In the genomic region with DNA sequence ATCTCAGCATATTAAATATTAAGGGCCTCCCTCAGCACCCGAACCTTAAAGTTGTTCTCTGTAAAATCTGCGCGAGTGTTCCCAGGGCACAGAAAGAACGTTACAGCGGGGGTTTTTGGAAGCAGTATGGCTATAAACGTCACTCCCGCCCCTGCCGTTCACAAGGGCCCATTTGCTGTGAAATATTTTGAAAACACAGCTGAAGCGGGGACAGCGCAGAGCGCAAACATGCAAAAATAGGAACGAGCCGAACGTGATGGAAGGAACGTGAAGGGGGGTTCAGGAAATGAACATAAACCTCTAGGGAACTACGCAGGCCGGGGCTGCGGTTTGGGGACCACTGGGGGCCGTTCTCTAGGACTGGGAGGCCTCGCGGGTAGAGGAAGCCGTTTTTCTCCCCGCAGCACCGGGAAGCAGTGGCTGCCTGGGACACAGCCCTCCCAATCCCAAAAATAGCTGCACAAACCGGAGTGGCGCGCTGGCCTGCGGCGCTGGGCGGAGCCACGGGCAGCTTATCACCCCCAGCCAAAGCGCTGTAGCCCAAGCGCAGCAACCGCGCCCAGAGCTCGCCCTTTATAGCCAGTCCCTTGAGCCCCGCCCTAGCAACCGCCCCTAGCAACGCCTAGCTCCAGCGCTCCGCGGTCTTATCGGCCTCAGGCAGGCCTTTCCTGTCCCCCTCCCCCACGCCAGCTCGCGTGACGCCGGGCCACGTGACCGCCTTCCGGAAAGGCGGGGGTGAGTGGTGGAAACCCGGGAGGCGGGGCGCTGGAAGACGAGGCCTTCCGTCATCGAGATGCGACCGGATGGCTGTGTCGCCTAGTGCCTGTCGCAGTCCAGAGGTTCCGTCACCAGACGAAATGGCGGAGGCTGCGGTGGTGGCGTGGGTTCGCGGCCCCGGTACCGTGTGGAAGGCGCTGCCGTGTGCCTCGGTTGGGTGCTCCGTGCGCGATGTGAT, we compare ENCODE assay signal across 8 mouse cellular contexts. TPM values are rescaled to one million over a fixed set of nuclear protein-coding genes. Genes with fewer than 3 reads are reported as not detected.
A peak's percentile ranks its signal among the peaks of the same experiment; 100 is the strongest.
DNase-seq lines count a peak whose midpoint lies in the region; ATAC-seq and TF ChIP-seq lines count a peak whose summit lies in the region.

A gene (plus strand): TSS at position 812 of the 955 bp plus-strand sequence.

- under 1% methylated on average over 77 of the region's 77 CpGs for WGBS in forebrain, embryonic 10.5 days
- WGBS in heart, embryonic 15.5 days: under 1% methylated on average over 77 of the region's 77 CpGs
- under 1% methylated on average over 77 of the region's 77 CpGs for WGBS in liver, embryonic 14.5 days (ENCODE audit: insufficient replicate concordance)
- under 1% methylated on average over 77 of the region's 77 CpGs for WGBS in neural tube, embryonic 11.5 days
- WGBS in stomach, postnatal 0 days: under 1% methylated on average over 73 of the region's 77 CpGs

- peak within 1 kb of the TSS; percentile 86 for H3K4me3 ChIP-seq in forebrain, embryonic 10.5 days
- peak within 1 kb of the TSS; percentile 90 for H3K4me3 ChIP-seq in heart, embryonic 15.5 days
- H3K4me3 ChIP-seq in liver, embryonic 14.5 days (ENCODE audit: insufficient read depth in 1 of 2, low read depth in 2 of 2, low read length in 2 of 2): peak within 1 kb of the TSS; percentile 88 to 97
- peak within 1 kb of the TSS; percentile 80 for H3K4me3 ChIP-seq in neural tube, embryonic 11.5 days (ENCODE audit: low read depth, low read length)
- H3K4me3 ChIP-seq in stomach, postnatal 0 days (ENCODE audit: low read depth, low read length): peak within 1 kb of the TSS; percentile 86

- peak within 1 kb of the TSS; percentile 92 for H3K9ac ChIP-seq in heart, embryonic 15.5 days
- peak within 1 kb of the TSS; percentile 96 for H3K9ac ChIP-seq in liver, embryonic 14.5 days (replicated peaks)
- H3K9ac ChIP-seq in neural tube, embryonic 11.5 days (ENCODE audit: low read length): peak within 1 kb of the TSS; percentile 72
- peak within 1 kb of the TSS; percentile 88 for H3K9ac ChIP-seq in stomach, postnatal 0 days (ENCODE audit: low read length)

- H3K27me3 ChIP-seq in forebrain, embryonic 10.5 days (ENCODE audit: poor library complexity, severe bottlenecking): no peaks in the 10 kb centered on the region
- H3K27me3 ChIP-seq in heart, embryonic 15.5 days: no peaks in the 10 kb centered on the region
- no peaks in the 10 kb centered on the region for H3K27me3 ChIP-seq in liver, embryonic 14.5 days (ENCODE audit: control insufficient read depth, insufficient read depth, low read length)
- no peaks in the 10 kb centered on the region for H3K27me3 ChIP-seq in neural tube, embryonic 11.5 days (ENCODE audit: control insufficient read depth, insufficient read depth, low read length)
- H3K27me3 ChIP-seq in stomach, postnatal 0 days (ENCODE audit: control insufficient read depth, insufficient read depth, low read length): no peaks in the 10 kb centered on the region

- peak within 1 kb of the TSS; percentile 97 for H3K27ac ChIP-seq in forebrain, embryonic 10.5 days
- peak within 1 kb of the TSS; percentile 96 for H3K27ac ChIP-seq in heart, embryonic 15.5 days
- peak within 1 kb of the TSS; percentile 98 for H3K27ac ChIP-seq in liver, embryonic 14.5 days
- peak within 1 kb of the TSS; percentile 98 for H3K27ac ChIP-seq in neural tube, embryonic 11.5 days (ENCODE audit: low read depth, low read length)
- H3K27ac ChIP-seq in stomach, postnatal 0 days (replicated peaks): peak within 1 kb of the TSS; percentile 98

- peak; percentile 98 for ATAC-seq in heart, embryonic 15.5 days (replicated peaks; ENCODE audit: insufficient number of reproducible peaks, insufficient read depth, low FRiP score, low read depth)
- ATAC-seq in liver, embryonic 14.5 days (ENCODE audit: insufficient read depth): peak; percentile 90
- peak; percentile 98 for ATAC-seq in neural tube, embryonic 11.5 days (ENCODE audit: insufficient read depth, low FRiP score, low TSS enrichment)
- ATAC-seq in stomach, postnatal 0 days (ENCODE audit: low FRiP score, low TSS enrichment): peak; percentile 99

- peak; percentile 100 for DNase-seq in CD8-positive naive resting alpha-beta T cell, adult 2 months (ENCODE audit: low read depth in 2 of 2, low spot score in 2 of 2)
- DNase-seq in c-Kit-positive CD71-negative TER-119-negative erythroid progenitor cells, embryonic 14.5 days (ENCODE audit: low read depth): peak; percentile 99
- peak; percentile 100 for DNase-seq in forebrain, embryonic 10.5 days (ENCODE audit: extremely low spot score, low spot score)
- DNase-seq in kidney, postnatal 25 days: peak; percentile 100
- DNase-seq in liver, embryonic 14.5 days (ENCODE audit: low read depth in 3 of 3, low spot score in 3 of 3): peak; percentile 100
- peak; percentile 100 for DNase-seq in neural tube, embryonic 11.5 days (ENCODE audit: low spot score)
- peak; percentile 100 for DNase-seq in stomach, postnatal 0 days (ENCODE audit: low spot score)

- H3K36me3 ChIP-seq in forebrain, embryonic 10.5 days (replicated peaks): peaks cover 16% of the 10 kb centered on the region
- H3K36me3 ChIP-seq in heart, embryonic 15.5 days: peaks cover 3% of the 10 kb centered on the region
- H3K36me3 ChIP-seq in liver, embryonic 14.5 days (replicated peaks; ENCODE audit: control insufficient read depth, insufficient read depth, low read depth): peaks cover 17% of the 10 kb centered on the region
- no peaks in the 10 kb centered on the region for H3K36me3 ChIP-seq in neural tube, embryonic 11.5 days (ENCODE audit: control insufficient read depth, insufficient read depth, low read length)
- H3K36me3 ChIP-seq in stomach, postnatal 0 days (ENCODE audit: control insufficient read depth, insufficient read depth, low read length): no peaks in the 10 kb centered on the region

- 0 out of 2 replicates have a peak, but pooled peaks have one; percentile 15 for TF ChIP-seq CTCF in liver, embryonic 14.5 days (IDR thresholded peaks at IDR 0.05; ENCODE audit: low read depth)
- TF ChIP-seq CTCF in stomach, postnatal 0 days (IDR thresholded peaks at IDR 0.05; ENCODE audit: low read depth): 0 out of 2 replicates have a peak, but pooled peaks have one; percentile 3

- peak within 1 kb of the TSS; percentile 67 for H3K4me2 ChIP-seq in heart, embryonic 15.5 days
- peak within 1 kb of the TSS; percentile 96 for H3K4me2 ChIP-seq in liver, embryonic 14.5 days (ENCODE audit: low read depth)
- H3K4me2 ChIP-seq in neural tube, embryonic 11.5 days (ENCODE audit: low read depth): peak within 1 kb of the TSS; percentile 58
- peak within 1 kb of the TSS; percentile 77 for H3K4me2 ChIP-seq in stomach, postnatal 0 days (replicated peaks; ENCODE audit: low read depth)

- TF ChIP-seq EP300 in liver, embryonic 14.5 days (IDR thresholded peaks at IDR 0.05; ENCODE audit: low read depth): peak; percentile 98
- peak; percentile 96 for TF ChIP-seq EP300 in stomach, postnatal 0 days (optimal IDR thresholded peaks at IDR 0.05)

- peaks cover 50% of the 10 kb centered on the region for H3K4me1 ChIP-seq in forebrain, embryonic 10.5 days
- H3K4me1 ChIP-seq in heart, embryonic 15.5 days (replicated peaks): peaks cover 42% of the 10 kb centered on the region
- peaks cover 38 to 40% of the 10 kb centered on the region in 2 experiments for H3K4me1 ChIP-seq in liver, embryonic 14.5 days (replicated peaks; ENCODE audit: control insufficient read depth in 2 of 2, insufficient read depth in 2 of 2, low read length in 1 of 2)
- peaks cover 27% of the 10 kb centered on the region for H3K4me1 ChIP-seq in neural tube, embryonic 11.5 days (ENCODE audit: control insufficient read depth, insufficient read depth, low read length)
- H3K4me1 ChIP-seq in stomach, postnatal 0 days (replicated peaks; ENCODE audit: control insufficient read depth, insufficient read depth): peaks cover 5% of the 10 kb centered on the region

- H3K9me3 ChIP-seq in forebrain, embryonic 10.5 days: no peaks in the 10 kb centered on the region
- H3K9me3 ChIP-seq in heart, embryonic 15.5 days (replicated peaks): no peaks in the 10 kb centered on the region
- no peaks in the 10 kb centered on the region for H3K9me3 ChIP-seq in liver, embryonic 14.5 days (ENCODE audit: control insufficient read depth, low read length)
- H3K9me3 ChIP-seq in neural tube, embryonic 11.5 days (ENCODE audit: control insufficient read depth, low read length): no peaks in the 10 kb centered on the region
- H3K9me3 ChIP-seq in stomach, postnatal 0 days (ENCODE audit: control insufficient read depth, low read length): no peaks in the 10 kb centered on the region

RNA-seq across cellular contexts. Expression of the gene that starts here (rescaled TPM):
- polyA plus RNA-seq in forebrain, embryonic 10.5 days (2016; fragmentation: Nextera tagmentation; extraction: Ambion mirVana): 43.3 and 45.9 TPM in 2 replicates
- polyA plus RNA-seq in heart, embryonic 15.5 days (2015; fragmentation: Nextera tagmentation; extraction: Ambion mirVana): 20.8 and 22.8 TPM in 2 replicates
- 11.5 and 15.5 TPM in 2 replicates for polyA plus RNA-seq in liver, embryonic 14.5 days (2012; rRNA removed)
- polyA plus RNA-seq in liver, embryonic 14.5 days (2014; fragmentation: Nextera tagmentation; extraction: Ambion mirVana): 15.8 and 18.0 TPM in 2 replicates
- 34.7 and 37.8 TPM in 2 replicates for polyA plus RNA-seq in neural tube, embryonic 11.5 days (2014; fragmentation: Nextera tagmentation; extraction: Ambion mirVana)
- polyA plus RNA-seq in stomach, postnatal 0 days (2015; fragmentation: Nextera tagmentation; extraction: Ambion mirVana): 18.8 and 20.0 TPM in 2 replicates

Comparison
In these comparisons a context has a peak if more than half of its experiments do, and no peak if none do; other contexts are left out.
1. Peak in every context shown above with its lines: DNase-seq, ATAC-seq, H3K4me3 ChIP-seq and H3K27ac ChIP-seq.